Mouse (Mus musculus) layer of hippocampus, adult 9-11 months (tissue): ENCODE results near the gene Gm49361.

Experiments
- DNase-seq: peaks from one replicate; pipeline ENCODE4 v3.0.0; 2022

Gm49361 gene

GRCm38 (mm10) chr14:57616339-57616965 lies 129.5 kb downstream of the Gm49361 start:
- DNase-seq: no peak

- no peak for DNase-seq
Observed at GRCm38 (mm10) chr14:57615828-57616227, 130.1 kb downstream of the Gm49361 start.

DNA sequence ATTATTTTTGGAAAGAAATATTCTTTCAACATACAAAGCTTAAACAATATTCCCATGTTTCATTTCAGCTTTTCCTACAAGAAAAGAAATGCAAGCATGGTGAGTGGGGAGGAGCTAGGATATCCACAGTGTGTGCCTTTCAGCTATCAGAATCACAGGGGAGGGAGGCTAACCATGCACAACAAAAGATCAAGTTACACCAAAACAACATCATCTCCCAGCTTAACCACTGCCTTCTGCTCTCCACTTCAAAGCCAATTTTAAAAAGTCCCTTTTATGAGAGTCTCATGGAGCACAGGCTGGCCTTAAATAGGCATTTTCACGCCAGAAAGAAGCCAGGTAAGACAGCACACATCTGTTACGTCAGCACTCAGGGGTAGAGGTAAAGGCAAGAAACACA lies 134.9 kb downstream of the Gm49361 start:
- DNase-seq: no peak

DNA sequence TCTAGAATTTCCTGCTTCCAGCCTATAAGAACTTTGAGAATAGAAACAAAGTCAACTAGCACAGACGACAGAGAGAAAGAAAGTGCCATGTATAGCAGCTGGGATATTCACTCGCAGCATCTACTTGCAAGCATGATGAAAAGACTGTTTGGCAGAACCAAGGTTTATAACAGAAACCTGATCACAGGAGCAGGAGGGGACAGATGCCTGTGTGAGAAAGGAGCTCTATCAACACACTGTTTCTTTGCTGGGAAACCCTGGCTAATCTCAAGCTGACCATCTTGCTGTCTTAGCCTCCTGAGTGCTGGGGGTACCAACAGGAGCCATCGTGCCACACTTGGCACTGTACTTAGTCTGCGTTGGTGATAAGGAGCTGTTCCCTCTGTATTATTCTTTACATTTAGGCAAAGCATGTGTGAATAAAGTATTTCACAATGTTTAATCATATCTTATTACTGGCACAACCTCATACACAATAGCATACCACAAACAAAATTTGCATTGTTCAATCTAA lies 136.0 kb downstream of the Gm49361 start:
- no peak for DNase-seq

- DNase-seq: peak; percentile 82
Observed at GRCm38 (mm10) chr14:57607500-57607899, 138.4 kb downstream of the Gm49361 start.

- no peak for DNase-seq
Observed at GRCm38 (mm10) chr14:57606663-57607365, 139.1 kb downstream of the Gm49361 start.

DNA sequence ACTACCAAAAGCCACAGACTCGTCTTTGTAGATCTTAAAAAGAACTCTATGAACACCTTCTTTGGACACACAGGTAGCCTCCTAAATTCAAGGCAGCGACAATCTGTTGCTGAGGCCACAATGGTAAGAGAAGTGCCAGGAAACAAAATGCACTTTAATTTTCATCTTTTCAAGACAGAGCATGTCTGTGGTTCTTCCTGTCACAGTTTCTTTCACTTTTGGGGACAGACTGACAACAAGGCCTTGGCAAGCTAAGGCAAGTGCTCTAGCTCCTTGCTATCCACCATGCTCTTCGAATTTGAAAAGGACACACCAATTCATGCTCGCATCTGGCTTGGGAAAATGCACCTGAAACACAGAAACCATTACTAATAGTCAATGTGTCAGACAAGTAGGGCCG lies 152.6 kb downstream of the Gm49361 start:
- no peak for DNase-seq
